Mouse (Mus musculus) myocyte (in vitro differentiated cells): ENCODE data around the gene Armh1. TPM values are rescaled to one million over a fixed set of nuclear protein-coding genes. Genes with fewer than 3 reads are reported as not detected.

Experiments used
- H3K27me3 ChIP-seq: one replicate; pipeline ENCODE4 v1.6.1; 2011; ENCODE audit not compliant: control insufficient read depth, insufficient read depth, insufficient read length
- H3K36me3 ChIP-seq: one replicate; pipeline ENCODE4 v1.6.1; 2011; ENCODE audit not compliant: control insufficient read depth, insufficient read depth
- H3K4me2 ChIP-seq: one replicate; pipeline ENCODE4 v1.6.1; 2011; ENCODE audit warnings: low read depth, control low read depth
- H3K4me3 ChIP-seq: one replicate; pipeline ENCODE4 v1.5.1; 2011; ENCODE audit warnings: mild to moderate bottlenecking, control low read depth, moderate library complexity
- H3K79me2 ChIP-seq: one replicate; pipeline ENCODE4 v1.6.1; 2011; ENCODE audit not compliant: control insufficient read depth, insufficient read depth
- H3ac ChIP-seq: one replicate; pipeline ENCODE4 v1.6.1; 2011; ENCODE audit not compliant: control insufficient read depth, insufficient read length
- CEBPB ChIP-seq: IDR thresholded peaks from 2 replicates; pipeline ENCODE4 v1.6.1; 2011; ENCODE audit warnings: mild to moderate bottlenecking, moderate library complexity; ENCODE audit not compliant: poor library complexity, insufficient read depth, severe bottlenecking
- E2F4 ChIP-seq: IDR thresholded peaks from one replicate; pipeline ENCODE4 v1.6.1; 2011; ENCODE audit warnings: mild to moderate bottlenecking, control low read depth, moderate library complexity; ENCODE audit not compliant: insufficient read depth
- MAX ChIP-seq: IDR thresholded peaks from one replicate; pipeline ENCODE4 v1.6.1; 2011; ENCODE audit warnings: low read depth, mild to moderate bottlenecking, control low read depth
- MYOD1 ChIP-seq, 3 experiments: IDR thresholded peaks; one replicate each; pipeline ENCODE4 v1.6.1; 2011; ENCODE audit warnings: control low read depth in 2 of 3, low read depth in 2 of 3, mild to moderate bottlenecking in 2 of 3, moderate library complexity in 1 of 3; ENCODE audit not compliant: insufficient read length in 2 of 3, control insufficient read depth in 1 of 3
- MYOG ChIP-seq, 3 experiments: IDR thresholded peaks; one replicate each; pipeline ENCODE4 v1.6.1; 2011; ENCODE audit warnings: control low read depth in 2 of 3, low read depth in 2 of 3, mild to moderate bottlenecking in 2 of 3; ENCODE audit not compliant: insufficient read length in 2 of 3, control insufficient read depth in 1 of 3, insufficient read depth in 1 of 3
- POLR2A ChIP-seq: IDR thresholded peaks from one replicate; pipeline ENCODE4 v1.6.1; 2011; ENCODE audit warnings: low read depth, mild to moderate bottlenecking, control low read depth, moderate library complexity; ENCODE audit not compliant: insufficient read length
- POLR2AphosphoS2 ChIP-seq: IDR thresholded peaks from one replicate; pipeline ENCODE4 v1.6.1; 2011; ENCODE audit warnings: low read depth, control low read depth; ENCODE audit not compliant: insufficient read length
- REST ChIP-seq: IDR thresholded peaks from one replicate; pipeline ENCODE4 v1.6.1; 2011; ENCODE audit warnings: mild to moderate bottlenecking, control low read depth, moderate library complexity; ENCODE audit not compliant: insufficient read depth, insufficient read length
- SRF ChIP-seq: IDR thresholded peaks from one replicate; pipeline ENCODE4 v1.6.1; 2011; ENCODE audit warnings: low read depth; ENCODE audit not compliant: control insufficient read depth, insufficient read length
- TCF12 ChIP-seq: IDR thresholded peaks from one replicate; pipeline ENCODE4 v1.6.1; 2011; ENCODE audit warnings: mild to moderate bottlenecking, control low read depth; ENCODE audit not compliant: poor library complexity, insufficient read depth, severe bottlenecking
- TCF3 ChIP-seq: IDR thresholded peaks from one replicate; pipeline ENCODE4 v1.6.1; 2011; ENCODE audit warnings: low read depth, control low read depth; ENCODE audit not compliant: insufficient read length
- USF1 ChIP-seq: IDR thresholded peaks from one replicate; pipeline ENCODE4 v1.6.1; 2011; ENCODE audit warnings: low read depth, mild to moderate bottlenecking, control low read depth, moderate library complexity
- polyA plus RNA-seq: library from polyadenylated mRNA; unstranded; fragments of >200 nt; fragmentation: generic; extraction: Trizol; gene quantifications from one replicate; pipeline ENCODE4 v1.2.1, GENCODE M21; 2012; ENCODE audit warnings: missing spikeins

Armh1 gene
- polyA plus RNA-seq, 1 experiment, result not detected

DNA sequence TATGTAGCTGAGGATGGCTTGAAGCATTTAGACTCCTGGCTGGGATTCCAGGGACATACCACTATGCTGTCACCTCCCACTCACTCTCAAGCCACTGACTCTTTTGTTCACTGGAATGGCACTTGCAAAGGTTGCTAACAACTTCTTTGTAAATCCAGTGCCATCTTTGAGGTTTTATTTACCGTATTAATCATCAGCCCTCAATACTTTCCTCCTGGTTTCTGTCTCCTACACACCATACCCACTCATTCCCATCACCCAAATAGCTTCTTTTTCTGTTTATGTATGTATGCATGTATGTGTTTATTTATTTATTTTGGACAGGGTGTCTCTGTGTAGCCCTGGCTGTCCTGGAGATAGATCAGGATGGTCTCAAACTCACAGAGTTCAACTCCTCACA lies 943 bp downstream of the Armh1 start:
- peak overlapping the region; percentile 75 for H3K4me2 ChIP-seq
- H3ac ChIP-seq, result no peak overlapping the region
- H3K79me2 ChIP-seq, result no peaks in the 10 kb centered on the region
- H3K27me3 ChIP-seq, result no peaks in the 10 kb centered on the region
- no peak for TF ChIP-seq MYOD1 (IDR thresholded peaks at IDR 0.05; ENCODE audit: control insufficient read depth in 1 of 3, insufficient read length in 2 of 3, low read depth in 2 of 3)
- TF ChIP-seq TCF3, result no peak
- no peak for TF ChIP-seq MAX
- no peak for TF ChIP-seq TCF12
- TF ChIP-seq POLR2AphosphoS2, result no peak
- TF ChIP-seq E2F4, result no peak
- no peak for TF ChIP-seq REST
- no peak for TF ChIP-seq USF1
- no peak for TF ChIP-seq POLR2A
- TF ChIP-seq MYOG (IDR thresholded peaks at IDR 0.05; ENCODE audit: control insufficient read depth in 1 of 3, insufficient read depth in 1 of 3, insufficient read length in 2 of 3, low read depth in 2 of 3), result no peak
- no peak for TF ChIP-seq SRF
- no peak for TF ChIP-seq CEBPB
- H3K4me3 ChIP-seq, result peak overlapping the region; percentile 49
- H3K36me3 ChIP-seq, result no peaks in the 10 kb centered on the region

DNA sequence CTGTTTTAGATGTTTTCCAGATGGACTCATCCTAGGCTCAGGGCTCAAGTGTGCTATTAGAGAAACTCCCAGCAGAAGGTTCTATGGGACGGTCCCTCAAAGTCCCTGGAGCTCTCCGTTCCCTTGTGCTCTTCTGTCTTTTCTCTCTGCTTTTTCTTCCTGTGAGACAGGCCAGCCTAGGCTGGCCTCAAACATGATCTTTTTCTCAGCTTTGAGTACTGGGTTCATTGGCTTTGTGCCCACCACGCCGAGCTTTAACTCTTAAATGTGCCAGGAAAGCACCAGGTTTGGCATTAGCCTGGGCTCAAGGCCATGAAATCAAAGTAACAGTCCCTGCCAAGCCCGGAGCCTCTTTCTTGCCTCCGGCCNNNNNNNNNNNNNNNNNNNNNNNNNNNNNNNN lies 11.1 kb downstream of the Armh1 start:
- no peaks in the 10 kb centered on the region for H3K27me3 ChIP-seq
- TF ChIP-seq REST, result no peak
- no peak overlapping the region for H3ac ChIP-seq
- H3K4me2 ChIP-seq, result no peak overlapping the region
- no peaks in the 10 kb centered on the region for H3K36me3 ChIP-seq
- H3K4me3 ChIP-seq, result no peak overlapping the region
- H3K79me2 ChIP-seq, result no peaks in the 10 kb centered on the region

- Histone ChIP-seq H3K27me3 (peaks cover 13% of the 10 kb centered on the region), H3K4me2 (no peak overlapping the region), H3K36me3 (no peaks in the 10 kb centered on the region), H3K79me2 (no peaks in the 10 kb centered on the region), H3ac (no peak overlapping the region), H3K4me3 (no peak overlapping the region)
- TF ChIP-seq CEBPB (no peak), TCF12 (no peak), MYOD1 (IDR thresholded peaks at IDR 0.05; ENCODE audit: control insufficient read depth in 1 of 3, insufficient read length in 2 of 3, low read depth in 2 of 3) (no peak), USF1 (no peak), E2F4 (no peak), REST (no peak)
Observed at GRCm38 (mm10) chr4:117239153-117239552, 12.8 kb downstream of the Armh1 start.

DNA sequence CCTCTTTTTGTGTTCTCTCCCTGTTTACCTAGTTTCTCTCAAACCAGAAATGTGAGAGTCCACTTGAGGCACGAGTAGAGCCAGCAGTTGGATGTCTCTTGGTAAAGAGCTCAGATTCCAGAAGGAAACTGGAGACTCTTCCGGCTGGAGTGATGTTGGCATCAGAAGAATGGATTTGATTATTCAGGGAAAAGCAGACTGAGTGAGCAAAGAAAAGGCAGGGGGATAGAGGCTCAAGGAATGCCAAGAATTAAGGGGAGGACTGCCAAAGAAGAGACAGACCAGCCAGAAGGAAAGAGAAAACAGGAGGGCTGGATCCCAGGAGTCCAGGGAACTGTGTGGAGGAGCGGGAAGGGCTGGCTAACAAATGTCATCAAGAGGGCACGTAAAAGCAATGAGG lies 16.1 kb downstream of the Armh1 start:
- Histone ChIP-seq H3K4me2 (no peak overlapping the region), H3K27me3 (peaks cover 20% of the 10 kb centered on the region), H3K79me2 (no peaks in the 10 kb centered on the region), H3K4me3 (no peak overlapping the region), H3ac (no peak overlapping the region), H3K36me3 (no peaks in the 10 kb centered on the region)
- TF ChIP-seq POLR2AphosphoS2 (no peak), SRF (no peak), REST (no peak), MYOD1 (IDR thresholded peaks at IDR 0.05; ENCODE audit: control insufficient read depth in 1 of 3, insufficient read length in 2 of 3, low read depth in 2 of 3) (no peak), USF1 (no peak), TCF3 (no peak), E2F4 (no peak), MAX (no peak), MYOG (IDR thresholded peaks at IDR 0.05; ENCODE audit: control insufficient read depth in 1 of 3, insufficient read depth in 1 of 3, insufficient read length in 2 of 3, low read depth in 2 of 3) (no peak), TCF12 (no peak)

- Histone ChIP-seq H3K79me2 (no peaks in the 10 kb centered on the region), H3ac (no peak overlapping the region), H3K27me3 (peaks cover 23% of the 10 kb centered on the region), H3K4me2 (no peak overlapping the region), H3K4me3 (no peak overlapping the region), H3K36me3 (no peaks in the 10 kb centered on the region)
- TF ChIP-seq CEBPB (no peak), USF1 (no peak)
Observed at GRCm38 (mm10) chr4:117234166-117234741, 17.7 kb downstream of the Armh1 start.

GRCm38 (mm10) chr4:117231208-117231607 lies 20.7 kb downstream of the Armh1 start:
- TF ChIP-seq E2F4 (no peak), USF1 (no peak), POLR2AphosphoS2 (no peak), POLR2A (no peak), TCF12 (no peak), SRF (no peak), MYOG (IDR thresholded peaks at IDR 0.05; ENCODE audit: control insufficient read depth in 1 of 3, insufficient read depth in 1 of 3, insufficient read length in 2 of 3, low read depth in 2 of 3) (no peak), CEBPB (no peak), MYOD1 (IDR thresholded peaks at IDR 0.05; ENCODE audit: control insufficient read depth in 1 of 3, insufficient read length in 2 of 3, low read depth in 2 of 3) (no peak), TCF3 (no peak), MAX (no peak), REST (no peak)
- H3K36me3 ChIP-seq, result no peaks in the 10 kb centered on the region
- H3K27me3 ChIP-seq, result peaks cover 40% of the 10 kb centered on the region
- no peak overlapping the region for H3K4me3 ChIP-seq
- no peak overlapping the region for H3K4me2 ChIP-seq
- H3ac ChIP-seq, result no peak overlapping the region
- no peaks in the 10 kb centered on the region for H3K79me2 ChIP-seq
